Mouse (Mus musculus) CD4-positive, CD25-positive, alpha-beta regulatory T cell, adult 9 weeks (primary cell): ENCODE results near the gene Gm10260. TPM values are rescaled to one million over a fixed set of nuclear protein-coding genes. Genes with fewer than 3 reads are reported as not detected.

Source experiments
- polyA plus RNA-seq: library from polyadenylated mRNA; unstranded; fragments of 100-300 nt; shearing (Covaris generic); gene quantifications from one replicate; pipeline ENCODE4 v1.2.1, GENCODE M21; 2017

Gene Gm10260
- 9.1 TPM for polyA plus RNA-seq

DNA sequence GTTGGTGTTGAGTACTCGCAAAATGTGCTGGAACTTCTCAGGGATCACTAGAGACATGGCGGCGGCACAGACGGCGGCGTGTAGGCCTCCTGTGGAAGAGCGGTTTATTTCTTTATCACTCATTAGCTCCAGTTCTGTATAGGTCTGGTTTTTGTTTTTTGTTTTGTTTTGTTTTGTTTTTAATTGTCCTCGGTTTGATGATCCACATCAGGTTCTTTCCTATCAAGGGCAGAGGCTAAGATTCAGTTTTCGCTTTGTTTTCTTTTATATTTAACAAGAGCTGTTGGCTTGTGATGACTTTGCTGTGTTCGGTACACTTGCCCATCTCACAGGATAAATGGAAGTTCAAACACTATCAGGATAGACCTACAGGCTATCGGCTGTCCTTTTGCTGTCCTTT, at the start of gene Gm10260:
Gene Gm10260, minus strand, starts transcription at position 101 of the 400 bp plus-strand sequence.

